Comparison of ENCODE assay signal across 21 mouse cellular contexts in the genomic region with DNA sequence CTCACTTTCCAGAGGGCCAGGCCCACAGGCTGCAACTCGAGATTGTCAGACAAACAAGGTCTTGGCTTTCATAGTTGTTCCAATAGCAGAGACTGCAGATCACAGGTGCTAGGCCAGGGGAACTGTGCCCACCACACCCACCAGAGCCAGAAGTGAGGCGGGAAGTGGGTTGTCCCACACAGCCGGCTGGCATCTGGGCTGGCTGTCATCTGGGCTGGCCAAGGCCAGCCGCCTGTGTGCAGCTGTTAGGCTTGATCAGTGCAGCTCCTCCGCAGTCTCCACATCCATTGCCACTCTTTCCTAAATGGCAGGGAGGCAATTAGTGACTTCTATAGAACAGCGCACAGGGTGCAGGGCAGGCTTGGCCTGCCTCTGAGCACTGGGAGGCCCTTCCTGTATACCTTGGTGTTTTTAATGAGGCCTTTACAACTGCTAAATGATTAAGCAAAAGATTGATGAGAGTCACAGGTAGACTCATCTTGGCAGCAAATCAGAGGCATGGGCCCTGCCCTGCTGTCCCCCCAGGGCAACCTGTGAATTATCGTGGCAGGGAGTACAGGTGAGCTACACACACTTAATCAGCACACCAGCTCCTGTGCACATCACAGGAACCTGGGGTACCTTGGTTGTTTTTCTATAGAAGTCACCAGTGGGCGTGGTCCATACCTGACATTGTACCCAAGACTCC.
DNase-seq lines count a peak whose midpoint lies in the region; ATAC-seq and TF ChIP-seq lines count a peak whose summit lies in the region.
"Had no signal": no experiment of that assay in that cellular context is flagged by ENCODE, and none has a peak within 500 bp of the region (broad histone marks: within the 10 kb centered on the region; RNA-seq: fewer than 3 reads in every experiment).

No protein-coding gene starts in this region.

- no peak overlapping the region for H3K9ac ChIP-seq in intestine, embryonic 14.5 days (ENCODE audit: low read length)
- no peak overlapping the region for H3K9ac ChIP-seq in intestine, postnatal 0 days (ENCODE audit: low read depth, low read length)
- H3K9ac ChIP-seq: hindbrain, embryonic 15.5 days; liver, embryonic 15.5 days; midbrain, embryonic 12.5 days; neural tube, embryonic 12.5 days had no signal

- H3K9me3 ChIP-seq in intestine, embryonic 14.5 days (ENCODE audit: control insufficient read depth, low read length) = no peaks in the 10 kb centered on the region
- H3K9me3 ChIP-seq in intestine, postnatal 0 days (ENCODE audit: control insufficient read depth) = no peaks in the 10 kb centered on the region
- H3K9me3 ChIP-seq: hindbrain, embryonic 15.5 days; liver, embryonic 15.5 days had no signal

- no peak for TF ChIP-seq CTCF in intestine, postnatal 0 days (IDR thresholded peaks at IDR 0.05; ENCODE audit: low read depth)

- H3K4me3 ChIP-seq in intestine, embryonic 14.5 days (ENCODE audit: low read depth, low read length) = no peak overlapping the region
- H3K4me3 ChIP-seq in intestine, postnatal 0 days (ENCODE audit: low read depth, low read length) = no peak overlapping the region
- H3K4me3 ChIP-seq: heart, embryonic 10.5 days; hindbrain, embryonic 15.5 days; liver, embryonic 15.5 days; midbrain, embryonic 12.5 days; neural tube, embryonic 12.5 days had no signal

- ATAC-seq in intestine, embryonic 14.5 days (replicated peaks; ENCODE audit: low FRiP score, low TSS enrichment, low read depth) = 0 out of 2 replicates have a peak, but pooled peaks have one; percentile 34
- ATAC-seq in intestine, postnatal 0 days = no peak
- ATAC-seq in megakaryocyte, adult 5-6 weeks (ENCODE audit: poor library complexity, severe bottlenecking) = peak; percentile 43
- ATAC-seq: forebrain, embryonic 16.5 days; intestine, embryonic 16.5 days had no signal

- H3K27me3 ChIP-seq in intestine, embryonic 14.5 days (replicated peaks; ENCODE audit: control insufficient read depth, insufficient read depth, low read length) = no peaks in the 10 kb centered on the region
- H3K27me3 ChIP-seq in intestine, postnatal 0 days (replicated peaks; ENCODE audit: control insufficient read depth, insufficient read depth, low read length) = no peaks in the 10 kb centered on the region
- H3K27me3 ChIP-seq: neural tube, embryonic 12.5 days had no signal

- H3K4me1 ChIP-seq in intestine, embryonic 14.5 days (replicated peaks; ENCODE audit: control insufficient read depth, insufficient read depth, low read length) = no peaks in the 10 kb centered on the region
- H3K4me1 ChIP-seq in intestine, postnatal 0 days (replicated peaks; ENCODE audit: control insufficient read depth, insufficient read depth, low read length) = no peaks in the 10 kb centered on the region
- H3K4me1 ChIP-seq: liver, embryonic 15.5 days; neural tube, embryonic 12.5 days had no signal

- no peaks in the 10 kb centered on the region for H3K36me3 ChIP-seq in intestine, embryonic 14.5 days (ENCODE audit: control insufficient read depth, insufficient read depth, low read length)
- no peaks in the 10 kb centered on the region for H3K36me3 ChIP-seq in intestine, postnatal 0 days (ENCODE audit: control insufficient read depth, insufficient read depth)
- H3K36me3 ChIP-seq: heart, embryonic 10.5 days; hindbrain, embryonic 15.5 days; liver, embryonic 15.5 days; midbrain, embryonic 12.5 days; neural tube, embryonic 12.5 days had no signal

- DNase-seq in intestine, embryonic 14.5 days (ENCODE audit: low spot score) = no peak
- DNase-seq in thymus, postnatal 0 days (ENCODE audit: low spot score) = peak; percentile 79
- DNase-seq in spleen, postnatal 14 days (ENCODE audit: low spot score in 2 of 2) = no peak
- DNase-seq in layer of hippocampus, postnatal 10 days (ENCODE audit: low spot score in 2 of 2) = no peak
- no peak for DNase-seq in kidney, adult 18-20 months
- DNase-seq: adrenal gland, postnatal 36 days; cerebellum, adult 11-12 months; cerebellum, postnatal 25 days; left cerebral cortex, postnatal 4 days; right cerebral cortex, postnatal 4 days had no signal

- H3K27ac ChIP-seq in intestine, embryonic 14.5 days (ENCODE audit: low read depth) = no peak overlapping the region
- no peak overlapping the region for H3K27ac ChIP-seq in intestine, postnatal 0 days (ENCODE audit: low read depth, low read length)
- H3K27ac ChIP-seq: heart, embryonic 10.5 days; hindbrain, embryonic 15.5 days; kidney, postnatal 0 days; liver, embryonic 15.5 days; macrophage; midbrain, embryonic 12.5 days; neural tube, embryonic 12.5 days had no signal

- no peak overlapping the region for H3K4me2 ChIP-seq in intestine, embryonic 14.5 days (ENCODE audit: low read length)
- H3K4me2 ChIP-seq in intestine, postnatal 0 days (replicated peaks; ENCODE audit: low read depth) = no peak overlapping the region
- H3K4me2 ChIP-seq: hindbrain, embryonic 15.5 days; liver, embryonic 15.5 days; midbrain, embryonic 12.5 days; neural tube, embryonic 12.5 days had no signal

- WGBS in intestine, embryonic 14.5 days = 58% methylated on average over 8 of the region's 8 CpGs
- 51% methylated on average over 8 of the region's 8 CpGs for WGBS in intestine, postnatal 0 days
